Mouse (Mus musculus) thymus, postnatal 0 days (tissue): ENCODE measurements around the gene Siae. TPM values are rescaled to one million over a fixed set of nuclear protein-coding genes. Genes with fewer than 3 reads are reported as not detected.

Experiments
- DNase-seq: peaks from one replicate; pipeline ENCODE4 v3.0.0-alpha.2; 2015; ENCODE audit warnings: low spot score
- polyA plus RNA-seq: library from polyadenylated mRNA; unstranded; fragments of >200 nt; fragmentation: Nextera tagmentation; extraction: Ambion mirVana; gene quantifications from 2 replicates; pipeline ENCODE4 v1.2.1, GENCODE M21; 2015

Siae gene
- polyA plus RNA-seq, 1 experiment from 2014 or later = 10.7 TPM

DNA sequence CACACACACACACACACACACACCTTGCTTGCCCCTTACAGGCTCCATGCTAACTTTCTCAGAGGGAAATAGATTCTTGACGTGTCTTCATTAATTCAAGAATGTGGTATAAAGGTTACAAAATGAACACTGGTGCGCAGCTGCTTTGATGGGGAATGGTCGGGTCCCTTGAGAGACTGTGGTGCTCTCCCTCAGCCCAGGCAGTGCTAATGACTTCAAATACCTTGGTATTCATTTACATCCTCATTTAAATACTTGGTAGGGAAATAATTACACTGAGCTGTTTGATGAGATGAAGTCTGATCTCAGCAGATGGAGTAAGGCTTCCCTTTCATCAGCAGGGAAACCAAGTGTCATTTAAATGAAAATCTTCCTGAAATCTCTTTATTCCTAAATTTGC lies 69.6 kb downstream of the Siae start:
- no peak for DNase-seq

DNA sequence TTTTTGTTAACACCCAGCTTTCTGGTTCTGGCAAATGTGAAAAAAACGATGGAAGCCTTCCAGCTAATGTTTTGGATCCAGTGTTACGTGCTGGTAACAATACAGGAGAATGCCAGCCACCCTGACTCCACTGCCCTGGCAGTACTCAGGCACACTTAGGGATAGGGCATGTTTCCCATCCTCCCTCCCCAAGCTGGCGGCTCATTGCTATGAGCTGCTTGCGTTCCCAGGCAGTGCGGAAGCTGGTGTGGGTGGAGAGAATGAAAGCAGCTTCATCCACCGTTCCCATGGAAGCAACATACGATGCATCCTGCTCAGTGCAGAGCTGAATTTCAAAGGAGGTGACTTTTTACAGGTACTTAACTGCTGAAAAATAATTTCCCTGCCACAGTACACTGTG lies 70.1 kb downstream of the Siae start:
- no peak for DNase-seq

DNA sequence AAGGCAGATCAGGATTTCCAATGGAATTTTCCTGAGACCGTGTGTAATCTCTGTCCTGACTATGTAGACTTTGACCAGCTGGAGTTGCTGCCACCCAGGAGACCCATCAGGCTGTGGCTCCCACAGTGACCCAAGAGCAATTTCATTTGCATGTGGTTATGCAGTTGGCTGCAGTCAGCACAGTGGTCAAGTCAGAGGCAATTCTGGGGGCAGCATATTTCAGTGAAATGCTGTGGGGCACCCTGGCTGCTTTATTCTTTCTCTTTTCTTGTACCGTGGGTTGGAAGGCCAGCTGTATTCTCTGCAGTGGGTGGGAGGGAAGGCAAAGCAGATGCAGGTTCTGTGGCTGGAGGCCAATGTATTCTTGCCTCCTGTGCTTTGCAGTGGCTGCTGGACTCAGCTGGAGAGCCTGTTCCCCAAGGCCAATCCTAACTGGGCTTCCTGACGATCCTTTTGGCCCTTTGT lies 70.6 kb downstream of the Siae start:
- no peak for DNase-seq

DNA sequence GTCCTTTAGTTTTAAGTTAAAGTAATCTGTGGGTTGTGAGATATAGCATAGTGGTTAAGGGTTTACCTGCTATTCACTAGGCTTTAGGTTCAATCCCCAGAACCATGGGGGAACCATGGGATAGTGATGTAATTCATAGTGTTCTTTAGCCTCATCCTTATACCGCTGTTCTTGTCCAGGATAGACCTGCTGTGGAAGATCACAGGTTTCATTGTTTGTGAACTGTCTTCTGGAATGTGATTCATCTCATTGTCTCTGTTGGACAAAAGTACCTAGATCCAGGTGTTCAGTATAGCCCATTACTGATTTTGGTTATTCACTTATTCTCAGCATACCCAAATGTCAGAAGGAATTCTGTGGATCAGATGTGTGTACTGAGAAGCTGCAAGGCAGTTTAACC lies 71.8 kb downstream of the Siae start:
- no peak for DNase-seq

DNA sequence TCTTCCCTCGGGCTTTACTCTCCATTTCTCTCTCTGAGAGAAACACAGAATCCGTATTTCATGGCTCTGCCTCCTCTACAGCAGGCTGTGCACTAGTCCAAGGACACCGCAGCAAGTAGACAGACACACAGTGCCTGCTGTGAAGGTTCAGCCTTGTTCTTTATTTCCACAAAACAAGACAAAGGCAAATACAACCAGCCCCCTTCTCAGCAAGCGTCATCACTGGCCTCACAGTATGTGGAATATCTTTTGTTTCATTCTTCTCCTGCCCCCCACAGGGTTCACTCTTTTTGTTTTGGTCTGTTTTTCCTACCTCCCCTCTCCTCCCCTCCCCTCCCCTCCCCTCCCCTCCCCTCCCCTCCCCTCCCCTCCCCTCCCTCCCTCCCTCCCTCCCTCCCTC lies 73.1 kb downstream of the Siae start:
- no peak for DNase-seq

DNA sequence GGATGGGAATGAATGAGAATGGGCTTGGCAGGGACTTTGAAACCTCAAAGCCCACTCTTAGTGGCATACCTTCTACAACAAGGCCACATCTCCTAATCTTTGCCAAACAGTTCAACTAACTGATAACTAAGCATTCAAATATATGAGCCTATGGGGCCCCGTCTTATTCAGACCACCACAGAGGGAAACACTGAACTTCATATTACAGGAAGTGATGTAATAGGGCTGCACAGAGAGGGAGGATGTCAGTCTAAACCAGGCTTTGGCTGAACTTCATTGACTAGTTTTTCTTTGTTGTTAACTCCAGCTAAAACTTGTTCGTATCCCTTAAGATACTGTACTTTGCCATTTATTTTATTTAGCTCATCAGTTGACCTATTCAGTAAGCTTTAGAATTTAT lies 74.4 kb downstream of the Siae start:
- DNase-seq = no peak

DNA sequence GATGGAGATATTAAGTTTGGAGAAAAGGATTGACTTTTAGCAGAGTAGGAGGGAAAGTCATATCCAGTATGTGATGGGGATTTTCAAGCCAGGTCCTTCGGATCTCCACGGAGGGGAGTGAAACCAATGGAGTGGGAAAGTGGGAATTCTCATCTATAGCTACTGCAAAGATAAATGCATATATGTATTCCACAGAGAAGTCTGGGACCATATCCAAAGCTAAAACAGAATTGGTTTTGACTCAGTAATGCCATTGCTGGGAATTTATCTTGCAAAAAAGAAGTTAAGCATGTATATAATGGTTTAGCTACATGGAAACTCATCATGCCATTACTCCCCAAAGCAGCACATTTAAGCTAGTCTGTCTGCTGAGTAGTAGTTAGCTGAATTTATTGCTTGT lies 76.8 kb downstream of the Siae start:
- no peak for DNase-seq

DNA sequence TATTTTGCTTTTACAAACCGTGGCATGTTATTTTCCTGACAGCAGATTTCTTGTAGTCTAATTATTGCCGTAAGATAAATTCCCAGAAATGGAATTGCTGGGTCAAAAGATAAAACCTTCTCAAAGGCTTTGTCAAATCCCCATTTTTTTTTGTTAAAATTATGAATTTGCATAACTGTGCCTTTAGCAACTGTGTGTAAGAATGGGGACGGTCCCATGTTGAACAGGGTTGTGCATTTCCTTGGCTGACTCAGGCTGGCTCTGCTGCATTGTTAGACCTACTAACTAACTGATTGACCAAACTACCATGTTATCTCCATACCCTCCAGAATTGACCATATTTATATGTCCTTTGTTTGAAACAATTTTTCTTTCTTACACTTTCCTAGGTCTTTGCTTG lies 78.8 kb downstream of the Siae start:
- no peak for DNase-seq

DNA sequence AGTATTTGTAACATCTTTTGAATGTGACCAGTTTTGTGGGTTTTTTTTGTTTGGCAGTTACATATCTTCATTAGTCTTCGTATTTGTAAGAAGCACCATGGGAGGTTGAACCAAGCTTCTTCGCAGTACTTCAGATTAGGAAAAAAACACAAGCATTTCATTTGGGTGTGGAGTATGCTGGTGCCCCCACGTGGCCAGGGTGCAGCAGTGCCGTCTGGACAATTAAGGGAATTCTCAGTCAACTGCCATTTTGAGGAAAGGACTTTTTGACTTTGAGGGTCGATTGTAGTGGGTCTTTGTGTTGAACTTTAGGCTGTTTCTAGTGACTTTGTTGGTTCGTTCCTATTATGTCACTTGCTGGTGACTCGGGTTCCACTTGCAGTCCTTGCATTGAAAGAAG lies 80.8 kb downstream of the Siae start:
- peak; percentile 39 for DNase-seq

DNA sequence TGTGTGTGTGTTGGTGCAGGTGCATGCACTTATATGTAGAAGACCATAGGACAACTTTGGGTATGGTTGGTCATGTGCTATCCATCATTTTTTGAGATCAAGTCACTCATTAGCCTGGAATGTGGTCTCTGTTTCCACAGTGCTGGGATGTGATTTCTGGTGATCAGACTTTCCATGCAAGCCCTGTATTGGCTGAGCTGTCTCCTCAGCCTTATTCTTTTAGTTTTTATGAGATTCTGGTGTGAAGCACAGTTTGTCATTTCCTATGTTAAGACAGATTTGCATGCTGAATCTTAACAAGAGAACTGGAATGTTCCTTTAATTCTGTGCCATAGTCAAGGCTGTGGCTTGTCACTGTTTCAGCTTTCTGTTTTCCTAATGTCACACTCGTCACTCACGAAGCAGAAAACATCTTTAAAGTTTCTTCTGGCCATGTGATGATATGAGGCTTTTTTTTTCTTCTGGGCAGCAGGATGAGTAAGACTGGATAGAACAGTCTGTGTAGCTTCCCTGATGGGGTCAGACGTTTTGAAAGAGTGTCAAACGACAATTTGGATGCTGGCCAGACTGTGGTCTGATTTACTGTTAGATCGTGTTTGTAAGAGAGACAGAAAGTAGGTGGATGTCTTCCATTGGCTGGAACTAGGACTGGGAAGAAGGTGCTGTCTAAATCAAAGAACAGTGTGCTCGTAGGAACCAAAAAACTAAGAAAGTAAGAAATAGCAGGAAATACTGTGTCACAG lies 81.5 kb downstream of the Siae start:
- DNase-seq = no peak

DNA sequence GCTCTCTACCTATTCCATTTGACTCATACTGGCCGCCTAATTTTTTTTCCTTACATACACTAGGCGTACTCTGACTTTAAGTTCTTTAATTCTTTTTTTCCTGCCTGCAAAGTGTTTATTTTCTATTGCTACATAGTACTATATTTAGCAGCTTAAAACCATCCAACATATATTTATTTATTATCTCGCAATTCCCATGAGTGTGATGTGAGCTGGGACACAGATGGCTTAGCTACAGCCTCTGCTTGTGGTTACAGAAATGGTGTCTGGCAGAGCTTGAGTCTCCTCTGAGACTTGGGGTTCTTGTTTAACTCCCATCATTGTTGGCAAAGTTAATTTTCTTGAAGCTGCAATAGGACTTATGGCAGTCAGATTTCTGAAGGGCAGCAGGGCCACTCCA lies 83.2 kb downstream of the Siae start:
- no peak for DNase-seq

DNA sequence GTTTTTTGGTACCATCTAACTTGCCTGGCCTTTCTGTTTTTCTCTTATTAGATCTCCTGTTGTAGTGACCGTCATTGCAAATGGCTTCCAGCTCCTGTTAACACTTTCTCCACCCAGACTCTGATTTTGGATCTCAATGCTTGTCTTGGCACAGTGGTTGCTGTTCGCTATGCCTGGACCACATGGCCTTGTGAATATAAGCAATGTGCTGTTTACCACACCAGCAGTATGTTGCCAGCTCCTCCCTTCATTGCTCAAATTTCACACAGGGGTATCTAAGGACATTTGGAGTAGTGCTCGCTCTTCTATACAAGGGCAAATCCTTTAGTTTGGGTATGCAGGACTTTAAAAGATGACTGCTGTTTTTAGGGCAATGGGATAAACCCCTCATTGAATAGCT lies 90.7 kb downstream of the Siae start:
- no peak for DNase-seq

DNA sequence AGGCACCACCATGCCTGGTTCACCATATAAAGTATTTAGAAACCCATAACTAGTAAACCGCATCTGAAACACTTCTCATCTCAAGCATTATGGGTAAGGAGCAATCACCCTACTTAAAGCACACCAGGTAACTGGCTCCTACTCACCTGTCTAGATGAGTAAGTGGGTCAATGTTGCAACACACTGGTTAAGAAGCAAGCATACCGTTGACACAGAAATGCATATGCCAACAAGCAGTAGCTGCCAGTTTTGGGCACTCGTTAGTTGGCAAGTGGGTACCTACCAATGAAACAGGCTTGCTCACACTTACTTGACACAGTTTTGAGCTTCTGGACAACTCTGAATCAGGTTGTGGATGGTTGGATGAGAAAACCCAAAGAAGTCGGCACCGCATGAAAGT lies 95.1 kb downstream of the Siae start:
- DNase-seq = no peak

DNA sequence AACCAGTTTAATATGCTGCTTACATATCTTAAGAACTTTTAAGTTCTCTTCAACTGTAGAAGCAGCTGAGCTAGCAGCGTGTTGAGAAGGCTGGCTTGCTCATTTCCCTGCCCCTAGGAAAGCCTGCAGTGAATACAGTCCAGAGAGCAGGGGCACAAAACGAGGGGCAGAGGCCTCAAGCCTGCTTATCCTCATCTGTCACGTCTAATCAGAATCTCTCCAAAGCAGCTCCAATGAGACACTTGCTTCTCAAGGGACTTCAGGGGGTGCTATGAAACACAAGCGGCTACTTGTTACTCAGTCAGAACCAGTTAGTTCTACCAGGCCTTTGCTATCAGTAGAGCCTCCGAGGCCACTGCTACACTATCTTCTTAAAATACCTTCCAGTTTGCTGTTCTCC lies 98.3 kb downstream of the Siae start:
- no peak for DNase-seq

DNA sequence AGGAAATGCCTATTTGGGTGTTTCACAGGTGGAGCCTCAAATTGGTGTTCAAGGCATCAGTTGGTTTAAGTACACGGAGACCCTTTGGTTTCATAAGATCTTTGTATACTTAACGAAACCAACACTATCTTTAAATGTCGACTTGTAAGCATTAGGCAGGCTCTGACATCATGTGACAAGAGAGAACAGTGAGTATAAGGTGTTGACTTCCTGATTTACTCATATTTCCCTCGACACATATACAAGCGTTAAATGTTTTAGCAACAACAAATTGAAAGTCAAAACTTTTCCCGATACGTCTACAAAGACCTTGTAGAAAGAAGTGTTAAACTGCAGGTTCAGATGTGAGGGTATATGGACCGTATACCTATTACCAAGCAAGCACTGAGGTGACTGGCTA lies 100.5 kb downstream of the Siae start:
- peak; percentile 9 for DNase-seq

DNA sequence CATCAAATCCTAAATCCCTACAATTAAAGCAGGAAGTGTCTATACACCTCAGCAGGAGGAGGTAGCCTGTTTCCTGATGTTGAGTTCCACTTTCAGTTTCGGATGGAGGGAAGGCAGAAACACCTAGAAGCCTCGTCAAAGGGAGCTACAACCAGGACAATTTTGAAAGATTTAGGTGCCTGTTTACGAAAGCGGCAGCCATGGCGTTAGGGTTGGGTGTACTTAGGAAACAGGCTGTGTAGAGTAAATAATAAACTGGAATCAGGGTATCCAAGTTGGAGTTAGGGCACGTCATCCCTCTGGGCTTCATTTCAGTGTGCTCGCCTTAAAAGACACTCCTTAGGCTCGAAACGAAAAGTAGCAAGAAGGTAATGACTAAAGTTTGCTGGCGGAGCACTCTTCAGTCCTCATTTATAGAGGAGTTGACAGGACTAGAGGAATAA lies 101.0 kb downstream of the Siae start:
- peak; percentile 52 for DNase-seq

DNA sequence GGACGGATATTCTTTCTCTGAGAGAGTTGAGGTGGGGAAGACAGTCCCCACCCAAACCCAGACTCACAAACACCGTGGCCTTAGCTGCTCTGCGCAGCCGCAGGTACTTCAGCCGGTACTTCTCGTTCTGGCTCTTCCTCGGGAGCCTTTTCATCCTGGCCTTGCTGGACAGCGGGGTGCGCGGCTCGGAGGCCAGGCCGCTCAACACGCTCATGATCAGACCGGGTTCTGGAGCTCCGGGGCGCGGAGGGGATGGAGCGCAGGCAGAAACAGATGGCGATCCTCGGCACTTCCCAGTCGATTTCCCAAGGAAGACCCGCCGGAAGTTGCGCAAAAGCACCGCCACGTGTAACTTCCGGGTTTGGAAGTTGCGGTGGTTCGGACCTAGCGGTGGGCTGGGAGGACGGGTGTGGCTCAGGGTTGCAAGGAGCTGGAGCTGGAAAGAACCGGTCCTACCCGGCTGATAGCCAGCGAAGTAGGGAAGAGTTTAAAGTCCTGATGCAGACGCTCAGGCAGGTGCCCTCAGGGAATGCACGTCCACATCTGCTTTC lies 101.5 kb downstream of the Siae start, which contains the start of gene Tbrg1:
Gene Tbrg1, minus strand, starts transcription at position 382 of the 551 bp plus-strand sequence.
- peak; percentile 58 for DNase-seq

DNA sequence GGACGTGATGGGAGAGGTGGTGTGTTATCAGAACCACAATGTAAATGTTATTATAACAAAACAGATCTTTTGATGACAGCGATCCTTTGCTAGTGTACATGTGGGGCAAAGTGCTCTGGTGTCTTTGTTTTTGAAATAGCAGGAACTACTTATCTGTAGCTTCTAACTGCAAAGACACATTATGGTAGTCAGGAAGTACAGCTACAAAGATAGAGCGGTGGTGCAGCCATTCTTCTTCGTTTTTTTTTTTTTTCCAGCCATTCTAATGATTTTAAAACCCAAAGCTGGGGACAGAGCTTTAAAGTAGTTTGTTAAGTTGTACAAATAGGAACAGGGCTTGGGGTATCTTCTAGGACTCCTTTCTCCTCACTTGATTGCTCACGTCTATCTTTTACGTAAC lies 103.9 kb downstream of the Siae start:
- no peak for DNase-seq

DNA sequence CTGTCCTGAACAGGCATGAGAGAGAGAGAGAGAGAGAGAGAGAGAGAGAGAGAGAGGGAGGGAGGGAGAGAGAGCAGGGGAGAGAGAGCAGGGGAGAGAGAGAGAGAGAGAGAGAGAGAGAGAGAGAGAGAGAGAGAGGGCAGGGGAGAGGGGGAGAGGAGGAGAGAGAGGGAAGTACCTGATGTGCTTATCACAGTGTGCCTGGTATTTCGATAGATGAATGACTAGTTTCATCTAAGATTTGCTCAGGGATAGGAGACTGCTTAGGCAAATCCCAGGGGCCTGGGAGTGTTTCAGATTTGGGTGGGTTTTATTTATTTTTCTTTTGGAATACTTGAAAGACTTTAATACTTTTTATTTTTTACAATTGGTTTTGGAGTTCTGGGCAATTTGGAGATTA lies 107.7 kb downstream of the Siae start:
- no peak for DNase-seq

DNA sequence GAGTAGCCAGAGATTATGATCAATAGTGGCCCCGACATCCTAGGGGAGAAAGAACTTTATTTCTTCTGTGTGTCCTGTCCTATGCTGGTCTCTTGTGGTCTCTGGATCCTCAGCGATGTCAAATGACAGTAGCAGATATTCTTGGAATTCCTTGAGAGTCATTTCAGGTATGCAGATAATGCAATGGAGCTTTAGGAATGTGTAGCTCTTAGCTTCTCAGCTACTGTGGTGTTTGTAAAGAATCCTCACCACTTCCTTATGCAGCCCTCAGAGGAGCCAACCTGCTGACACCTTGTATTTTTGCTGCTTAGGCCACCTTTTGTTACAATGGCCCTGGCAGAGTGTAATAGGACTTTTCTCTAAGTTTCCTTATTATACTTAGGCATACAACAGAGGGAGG lies 109.1 kb downstream of the Siae start:
- no peak for DNase-seq

DNA sequence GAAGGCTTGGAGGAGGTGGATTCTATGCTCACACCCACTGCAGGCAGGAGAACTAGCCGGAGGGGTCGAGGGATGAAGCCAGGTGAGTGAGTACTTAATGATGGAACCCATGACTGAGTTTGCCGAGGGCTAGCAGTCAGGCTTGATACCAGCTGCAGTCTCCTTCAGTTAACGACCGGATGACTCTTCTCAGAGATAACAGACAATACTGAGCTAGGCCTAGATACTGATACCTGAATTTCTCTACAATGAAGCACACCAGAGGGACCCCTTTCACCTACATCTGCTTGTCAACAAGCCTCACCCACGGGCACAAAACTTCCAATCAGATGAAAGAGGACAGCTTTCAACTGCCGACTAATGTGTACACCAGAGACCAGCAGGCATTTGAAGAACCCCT lies 110.5 kb downstream of the Siae start:
- DNase-seq = no peak

DNA sequence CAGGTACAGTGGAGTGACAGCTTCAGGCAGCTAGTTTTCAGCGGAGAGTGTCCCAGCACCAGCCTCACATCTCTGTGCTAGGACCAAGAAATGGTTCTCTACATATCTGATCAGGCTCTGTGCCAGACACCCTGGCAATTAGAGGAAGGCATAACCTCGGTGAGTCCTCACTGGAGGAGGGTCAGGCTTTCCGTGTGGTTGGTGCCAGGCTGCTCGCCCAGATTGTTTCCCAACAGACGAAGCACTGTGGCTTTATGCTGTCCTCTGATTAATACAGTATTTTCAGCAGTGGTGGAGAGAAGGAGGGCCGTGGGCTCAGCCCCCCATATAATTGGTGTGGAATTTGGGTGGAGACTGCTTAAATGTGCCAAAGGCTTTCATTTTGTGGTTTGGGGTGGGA lies 113.6 kb downstream of the Siae start, which contains the start of gene Panx3:
Gene Panx3, minus strand, starts transcription at position 121 of the 400 bp plus-strand sequence.
- no peak for DNase-seq

DNA sequence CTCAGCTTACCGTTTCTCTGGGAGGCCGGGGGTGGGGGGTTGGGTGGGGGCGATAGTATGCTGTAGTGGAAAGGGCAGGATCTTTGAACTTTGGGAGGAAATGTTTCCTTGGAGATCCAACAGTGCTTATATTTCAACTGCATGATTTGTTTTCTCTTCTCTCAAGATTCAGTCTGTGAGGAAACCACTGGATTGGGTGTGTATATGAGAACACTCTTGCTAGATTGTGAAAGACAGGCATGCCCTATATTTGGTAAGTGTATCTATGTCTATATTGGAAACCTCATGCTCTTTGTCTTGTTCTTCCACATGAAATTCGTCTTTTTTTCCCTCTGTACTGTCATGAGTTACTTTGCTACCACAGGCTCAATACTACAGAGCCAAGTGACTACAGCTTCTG lies 114.2 kb downstream of the Siae start:
- DNase-seq = no peak
